Mouse (Mus musculus): ENCODE results near the gene Eps8l3. TPM values are rescaled to one million over a fixed set of nuclear protein-coding genes. Genes with fewer than 3 reads are reported as not detected.
A peak's percentile ranks its signal among the peaks of the same experiment; 100 is the strongest.
"Not testable (repeated sequence)": the region's sequence is repeated elsewhere in the genome, so short reads cannot be mapped to it uniquely, and the experiment has no call there.

Eps8l3 gene
- polyA plus RNA-seq, 1 experiment from 2014 or later: not detected

DNA sequence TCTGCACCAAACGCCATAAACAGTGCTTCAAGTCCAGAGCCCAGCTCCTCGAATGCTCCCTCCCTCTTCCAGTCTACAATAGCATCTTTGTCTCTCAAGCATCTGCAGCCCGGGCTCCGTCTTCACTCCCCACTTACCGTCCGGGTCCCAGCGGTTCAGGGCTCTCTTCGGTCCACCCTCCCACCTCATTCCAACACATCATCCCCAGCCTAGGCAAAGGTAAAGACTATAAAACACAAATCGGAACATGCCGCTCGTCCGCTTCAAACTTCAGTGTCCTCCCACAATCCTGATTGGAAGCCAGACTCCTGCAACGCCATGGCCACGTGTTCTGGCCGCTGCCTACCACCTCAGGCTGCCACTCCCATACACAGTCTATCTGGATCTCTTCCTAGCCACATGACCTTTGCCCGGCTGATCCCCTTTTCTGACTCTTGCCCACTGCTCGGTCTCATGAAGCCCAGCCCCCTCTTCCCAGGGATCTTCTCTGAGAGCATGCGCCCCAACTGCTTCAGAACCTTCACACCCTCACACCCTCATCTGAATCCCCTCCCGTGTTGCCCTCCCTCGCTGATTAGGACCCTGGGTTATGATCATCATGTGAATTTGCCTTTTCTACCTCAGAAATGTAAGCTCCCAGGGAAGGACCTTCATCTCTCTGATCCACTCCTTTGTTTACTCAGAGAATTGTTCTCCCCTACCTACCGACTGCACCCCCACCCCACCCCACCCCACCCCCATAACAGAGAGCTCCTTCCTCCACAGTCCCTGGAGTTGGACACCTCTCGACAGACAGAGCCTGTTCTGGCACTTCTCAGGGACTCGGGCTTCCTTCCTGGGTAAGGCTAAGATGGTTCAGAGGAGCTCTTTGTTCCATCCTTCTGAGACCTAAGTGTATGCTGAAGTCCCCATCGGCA is 3.4 kb upstream of the Eps8l3 start:
- no peak overlapping the region for H3K9ac ChIP-seq (ENCODE audit: low read length)
- 74% methylated on average over 24 of the region's 24 CpGs for WGBS
- no peak for DNase-seq (ENCODE audit: low spot score)
- no peak for ATAC-seq
- H3K4me2 ChIP-seq (ENCODE audit: low read length): no peak overlapping the region
- H3K27me3 ChIP-seq (replicated peaks; ENCODE audit: control insufficient read depth, insufficient read depth, low read length): no peaks in the 10 kb centered on the region
- no peak overlapping the region for H3K27ac ChIP-seq (ENCODE audit: low read depth, low read length)
- H3K9me3 ChIP-seq (replicated peaks; ENCODE audit: control insufficient read depth, low read length): no peaks in the 10 kb centered on the region
- no peaks in the 10 kb centered on the region for H3K36me3 ChIP-seq (ENCODE audit: control insufficient read depth, insufficient read depth, low read length)
- H3K4me1 ChIP-seq (ENCODE audit: control insufficient read depth, insufficient read depth, low read length): peaks cover 8% of the 10 kb centered on the region; the same call in 1 of the 2 replicates
- H3K4me3 ChIP-seq (ENCODE audit: low read depth, low read length): no peak overlapping the region

DNA sequence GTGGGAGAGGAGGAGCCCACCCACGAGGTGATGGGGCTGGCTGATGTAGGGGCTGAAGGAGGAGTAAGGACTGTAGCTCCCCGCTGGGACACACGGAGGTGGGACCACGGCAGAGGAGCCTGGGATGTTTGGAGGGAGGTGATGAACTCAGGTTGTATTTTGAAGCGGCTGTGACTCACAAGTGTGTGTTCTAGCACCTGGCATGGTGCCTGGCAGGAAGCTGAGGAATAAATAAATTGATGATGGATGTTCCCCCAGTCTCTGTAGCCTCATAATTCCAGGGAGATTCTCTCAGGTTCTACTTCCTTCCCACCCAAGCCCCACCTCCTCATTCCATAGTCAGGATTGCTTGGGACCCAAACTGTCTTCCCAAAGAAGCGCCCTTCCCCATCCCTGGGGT is 1.8 kb upstream of the Eps8l3 start:
- H3K4me2 ChIP-seq (ENCODE audit: low read length): no peak overlapping the region
- H3K9ac ChIP-seq (ENCODE audit: low read length): no peak overlapping the region
- no peaks in the 10 kb centered on the region for H3K9me3 ChIP-seq (replicated peaks; ENCODE audit: control insufficient read depth, low read length)
- ATAC-seq (no peak), DNase-seq (ENCODE audit: low spot score) (no peak)
- H3K4me3 ChIP-seq (ENCODE audit: low read depth, low read length): no peak overlapping the region
- no peaks in the 10 kb centered on the region for H3K36me3 ChIP-seq (ENCODE audit: control insufficient read depth, insufficient read depth, low read length)
- WGBS: 77% methylated on average over 6 of the region's 6 CpGs
- H3K27me3 ChIP-seq (replicated peaks; ENCODE audit: control insufficient read depth, insufficient read depth, low read length): no peaks in the 10 kb centered on the region
- H3K27ac ChIP-seq (ENCODE audit: low read depth, low read length): no peak overlapping the region
- no peaks in the 10 kb centered on the region for H3K4me1 ChIP-seq (ENCODE audit: control insufficient read depth, insufficient read depth, low read length)

DNA sequence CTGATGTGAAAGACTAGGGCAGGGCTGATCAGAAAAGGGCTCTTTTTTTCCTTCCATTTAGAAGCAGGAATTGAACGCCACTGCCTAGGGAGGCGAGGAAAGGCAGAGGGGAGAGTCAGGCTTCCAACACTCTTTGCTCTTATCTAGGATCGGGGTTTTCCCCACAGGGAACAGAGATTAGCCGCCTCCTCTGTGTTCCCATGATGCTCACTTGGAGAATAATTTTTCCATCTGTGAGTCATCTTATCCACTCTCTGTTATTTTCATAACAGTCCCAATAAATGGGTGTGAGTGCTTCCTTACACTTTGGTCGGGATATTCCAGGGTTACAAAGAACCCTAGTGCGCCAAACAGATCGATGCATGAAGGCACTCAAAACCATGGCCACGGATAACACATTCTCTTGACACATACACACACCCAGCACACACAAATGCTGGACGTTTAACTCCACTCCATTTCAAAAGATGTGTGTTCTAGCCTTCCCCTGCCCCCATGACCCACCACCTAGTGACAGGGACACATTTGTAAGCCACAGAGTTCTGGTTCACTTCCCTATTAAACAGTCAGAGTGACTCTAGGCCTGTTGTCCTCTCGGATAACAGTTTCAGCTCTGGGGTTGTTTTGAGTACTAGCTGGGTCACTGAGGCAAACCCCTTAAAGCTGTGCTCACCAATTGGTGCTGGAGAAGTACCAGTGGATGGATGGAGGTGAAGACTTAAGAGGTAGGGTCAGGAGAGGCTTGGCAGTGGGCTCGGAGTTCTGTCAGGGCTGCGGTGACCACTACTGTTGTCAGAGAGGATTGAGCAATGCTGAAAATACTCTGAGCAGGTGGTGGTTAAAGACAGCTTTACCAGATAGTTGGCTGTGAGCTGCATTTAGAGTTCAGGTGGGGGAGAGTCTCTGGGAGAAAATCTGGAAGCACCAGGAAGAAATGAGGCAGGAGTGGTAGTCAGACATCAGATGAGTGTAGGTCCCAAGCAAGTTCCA is 1.0 kb downstream of the Eps8l3 start:
- no peak for DNase-seq (ENCODE audit: low spot score)
- 88% methylated on average over 12 of the region's 12 CpGs for WGBS
- Histone ChIP-seq H3K36me3 (ENCODE audit: control insufficient read depth, insufficient read depth, low read length) (no peaks in the 10 kb centered on the region), H3K4me2 (ENCODE audit: low read length) (no peak overlapping the region), H3K27me3 (replicated peaks; ENCODE audit: control insufficient read depth, insufficient read depth, low read length) (no peaks in the 10 kb centered on the region), H3K9ac (ENCODE audit: low read length) (no peak overlapping the region), H3K27ac (ENCODE audit: low read depth, low read length) (no peak overlapping the region), H3K9me3 (replicated peaks; ENCODE audit: control insufficient read depth, low read length) (no peaks in the 10 kb centered on the region), H3K4me1 (ENCODE audit: control insufficient read depth, insufficient read depth, low read length) (no peaks in the 10 kb centered on the region), H3K4me3 (ENCODE audit: low read depth, low read length) (no peak overlapping the region)
- no peak for ATAC-seq

DNA sequence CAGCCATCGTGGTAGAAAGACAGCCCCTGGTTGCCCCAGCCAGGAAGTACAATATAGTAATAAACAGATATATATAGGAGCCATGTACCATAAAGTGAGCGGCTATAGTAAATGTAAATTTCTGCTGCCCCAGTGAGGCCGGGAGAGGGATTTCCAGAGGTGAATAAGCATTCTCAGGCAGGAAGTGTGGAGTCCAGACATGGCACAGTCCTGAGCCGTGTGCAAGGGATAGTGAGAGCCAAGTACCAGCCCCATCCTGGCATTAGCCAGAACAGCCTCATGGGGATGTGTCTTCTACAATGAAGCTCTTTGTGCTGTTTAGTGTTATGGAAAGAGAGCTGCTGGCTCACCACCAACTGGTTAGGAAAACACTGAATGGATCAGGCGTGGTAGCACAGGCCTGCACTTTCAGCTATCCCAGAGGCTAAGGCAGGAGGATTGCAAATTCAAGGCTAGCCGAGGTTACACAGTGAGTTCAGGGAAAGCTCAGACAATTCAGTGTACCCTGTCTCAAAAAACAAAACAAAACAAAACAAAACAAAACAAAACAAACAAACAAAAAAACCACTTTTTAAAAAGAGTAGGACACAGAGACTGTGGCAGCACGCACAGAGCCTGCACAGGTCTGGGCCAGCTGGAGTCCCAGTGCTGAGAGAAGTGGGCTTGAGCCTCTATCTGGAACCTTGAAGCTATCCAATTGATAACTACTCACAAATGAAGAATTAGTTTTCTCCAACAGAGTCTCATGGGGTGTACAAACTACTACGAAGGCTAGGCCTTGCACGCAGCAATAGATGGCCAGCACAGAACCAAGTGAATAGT is 10.9 kb downstream of the Eps8l3 start:
- Histone ChIP-seq H3K9ac (ENCODE audit: low read length) (no peak overlapping the region), H3K27me3 (replicated peaks; ENCODE audit: control insufficient read depth, insufficient read depth, low read length) (no peaks in the 10 kb centered on the region), H3K4me1 (ENCODE audit: control insufficient read depth, insufficient read depth, low read length) (peaks cover 3% of the 10 kb centered on the region; the same call in 1 of the 2 replicates), H3K4me2 (ENCODE audit: low read length) (no peak overlapping the region), H3K27ac (ENCODE audit: low read depth, low read length) (peak overlapping the region; percentile 50; the same call in 1 of the 2 replicates), H3K9me3 (replicated peaks; ENCODE audit: control insufficient read depth, low read length) (no peaks in the 10 kb centered on the region), H3K36me3 (ENCODE audit: control insufficient read depth, insufficient read depth, low read length) (0 out of 2 replicates have a peak, but pooled peaks cover 2% of the 10 kb centered on the region), H3K4me3 (ENCODE audit: low read depth, low read length) (no peak overlapping the region)
- WGBS: 68% methylated on average over 9 of the region's 9 CpGs
- ATAC-seq: peak; percentile 96
- peak; percentile 87 for DNase-seq (ENCODE audit: low spot score)

DNA sequence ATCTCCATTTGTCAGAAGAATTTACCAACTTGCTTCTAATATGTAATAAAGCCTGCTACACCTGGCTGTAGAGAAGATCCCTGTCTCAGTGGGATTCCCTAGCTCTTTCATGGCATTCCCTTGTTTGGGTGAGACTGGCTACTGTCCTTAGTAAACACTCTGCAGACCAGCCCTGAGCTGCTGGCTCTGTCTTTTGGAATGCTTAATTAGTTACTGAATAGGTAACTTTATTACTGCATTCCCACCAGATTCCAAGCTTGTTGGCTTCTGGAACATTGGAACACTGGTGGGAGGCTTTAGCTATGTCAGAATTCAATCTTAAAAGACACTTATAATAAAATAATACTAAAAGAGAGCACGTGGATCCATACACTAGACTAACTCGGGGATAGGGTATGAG is 12.2 kb downstream of the Eps8l3 start:
- not testable (repeated sequence) for DNase-seq (ENCODE audit: low spot score); H3K4me2 ChIP-seq (ENCODE audit: low read length); H3K9ac ChIP-seq (ENCODE audit: low read length); H3K4me1 ChIP-seq (ENCODE audit: control insufficient read depth, insufficient read depth, low read length); ATAC-seq; H3K27ac ChIP-seq (ENCODE audit: low read depth, low read length); H3K9me3 ChIP-seq (replicated peaks; ENCODE audit: control insufficient read depth, low read length); H3K4me3 ChIP-seq (ENCODE audit: low read depth, low read length); H3K27me3 ChIP-seq (replicated peaks; ENCODE audit: control insufficient read depth, insufficient read depth, low read length); H3K36me3 ChIP-seq (ENCODE audit: control insufficient read depth, insufficient read depth, low read length)
- WGBS: 77% methylated on average over 2 of the region's 2 CpGs

DNA sequence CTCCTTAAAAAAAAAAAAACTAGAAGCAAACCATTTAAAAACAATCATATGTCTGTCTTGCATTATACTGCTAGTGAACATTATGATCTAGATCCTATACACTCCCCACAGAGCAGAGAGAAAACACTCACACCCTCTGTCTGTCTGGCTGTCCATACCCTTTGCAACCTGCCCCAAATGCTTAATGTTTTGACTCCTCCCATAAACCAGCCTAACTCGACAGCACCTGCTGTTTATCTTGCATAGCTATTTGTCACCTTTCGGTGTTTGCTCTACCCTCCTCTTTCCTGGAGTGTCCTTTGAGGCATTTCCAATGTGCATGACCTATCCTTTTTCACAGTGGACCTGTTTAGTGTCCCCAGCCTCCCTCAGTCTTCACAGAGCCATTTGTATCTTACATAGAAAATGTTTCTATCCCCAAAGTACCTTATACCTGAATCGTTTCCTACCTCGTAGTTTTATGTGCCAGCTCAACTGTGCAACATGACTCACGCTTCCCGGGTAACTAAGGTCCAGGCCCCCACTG is 18.2 kb downstream of the Eps8l3 start:
- Histone ChIP-seq H3K27ac (ENCODE audit: low read depth, low read length) (peak overlapping the region; percentile 10; the same call in 1 of the 2 replicates), H3K27me3 (replicated peaks; ENCODE audit: control insufficient read depth, insufficient read depth, low read length) (no peaks in the 10 kb centered on the region), H3K4me3 (ENCODE audit: low read depth, low read length) (peak overlapping the region; percentile 56), H3K9ac (ENCODE audit: low read length) (peak overlapping the region; percentile 77), H3K4me2 (ENCODE audit: low read length) (peak overlapping the region; percentile 63), H3K9me3 (replicated peaks; ENCODE audit: control insufficient read depth, low read length) (no peaks in the 10 kb centered on the region), H3K4me1 (ENCODE audit: control insufficient read depth, insufficient read depth, low read length) (peaks cover 6% of the 10 kb centered on the region), H3K36me3 (ENCODE audit: control insufficient read depth, insufficient read depth, low read length) (peaks cover 10% of the 10 kb centered on the region)
- WGBS: 10% methylated on average over 6 of the region's 6 CpGs
- DNase-seq (ENCODE audit: low spot score) (no peak), ATAC-seq (peak; percentile 21)

DNA sequence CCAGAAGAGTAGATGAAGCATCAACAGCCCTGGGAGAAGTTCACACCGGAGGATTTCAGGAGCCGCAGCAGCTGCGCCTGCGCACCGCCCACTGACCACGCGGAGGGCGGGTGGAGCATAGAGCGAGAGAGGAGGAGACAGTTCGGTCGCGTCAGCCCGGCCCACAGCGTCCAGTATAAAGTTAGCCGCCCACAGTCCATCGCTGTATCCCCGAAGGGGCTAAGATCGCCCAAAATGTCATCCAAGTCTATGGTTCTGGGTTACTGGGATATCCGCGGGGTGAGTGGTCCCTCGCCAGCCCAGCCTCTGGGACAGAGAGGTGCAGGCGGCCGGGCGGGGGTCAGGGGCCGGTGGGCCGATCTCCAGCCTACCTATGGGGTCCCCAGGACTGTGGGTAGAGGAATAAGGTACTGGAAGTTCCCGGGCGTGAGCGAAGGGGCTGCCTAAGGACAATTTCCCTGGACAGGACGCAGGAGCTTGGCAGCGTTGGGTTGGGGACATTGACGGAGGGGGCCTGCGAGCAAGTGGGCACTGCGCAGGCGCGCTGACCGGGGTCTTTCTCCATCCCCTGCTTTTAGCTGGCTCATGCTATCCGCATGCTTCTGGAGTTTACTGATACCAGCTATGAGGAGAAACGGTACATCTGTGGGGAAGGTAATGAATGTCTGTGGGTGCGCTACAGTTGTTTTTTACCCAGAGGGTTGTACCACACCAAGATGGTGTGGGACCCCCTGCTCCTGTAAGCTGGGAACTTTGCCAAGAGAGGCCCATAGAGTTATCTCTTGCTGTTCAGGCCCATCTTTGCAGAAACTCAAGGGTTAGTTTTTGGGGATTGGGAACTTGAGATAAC is 18.9 kb downstream of the Eps8l3 start, which contains the start of gene Gstm5:
Gene Gstm5, plus strand, starts transcription at position 102 of the 850 bp plus-strand sequence.
- 4% methylated on average over 40 of the region's 40 CpGs for WGBS
- H3K27ac ChIP-seq (ENCODE audit: low read depth, low read length): peak within 1 kb of the TSS; percentile 10; the same call in 1 of the 2 replicates
- H3K4me2 ChIP-seq (ENCODE audit: low read length): peak within 1 kb of the TSS; percentile 63
- peaks cover 6% of the 10 kb centered on the region for H3K4me1 ChIP-seq (ENCODE audit: control insufficient read depth, insufficient read depth, low read length)
- no peaks in the 10 kb centered on the region for H3K9me3 ChIP-seq (replicated peaks; ENCODE audit: control insufficient read depth, low read length)
- ATAC-seq (peak; percentile 97), DNase-seq (ENCODE audit: low spot score) (peak; percentile 86)
- peaks cover 10% of the 10 kb centered on the region for H3K36me3 ChIP-seq (ENCODE audit: control insufficient read depth, insufficient read depth, low read length)
- H3K27me3 ChIP-seq (replicated peaks; ENCODE audit: control insufficient read depth, insufficient read depth, low read length): no peaks in the 10 kb centered on the region
- peak within 1 kb of the TSS; percentile 77 for H3K9ac ChIP-seq (ENCODE audit: low read length)
- H3K4me3 ChIP-seq (ENCODE audit: low read depth, low read length): peak within 1 kb of the TSS; percentile 56

All from forebrain, embryonic 14.5 days (tissue).